Mouse (Mus musculus): ENCODE data around the gene Plxnb2. TPM values are rescaled to one million over a fixed set of nuclear protein-coding genes. Genes with fewer than 3 reads are reported as not detected.

Plxnb2 gene
- polyA plus RNA-seq, 1 experiment, result 0.01 TPM

DNA sequence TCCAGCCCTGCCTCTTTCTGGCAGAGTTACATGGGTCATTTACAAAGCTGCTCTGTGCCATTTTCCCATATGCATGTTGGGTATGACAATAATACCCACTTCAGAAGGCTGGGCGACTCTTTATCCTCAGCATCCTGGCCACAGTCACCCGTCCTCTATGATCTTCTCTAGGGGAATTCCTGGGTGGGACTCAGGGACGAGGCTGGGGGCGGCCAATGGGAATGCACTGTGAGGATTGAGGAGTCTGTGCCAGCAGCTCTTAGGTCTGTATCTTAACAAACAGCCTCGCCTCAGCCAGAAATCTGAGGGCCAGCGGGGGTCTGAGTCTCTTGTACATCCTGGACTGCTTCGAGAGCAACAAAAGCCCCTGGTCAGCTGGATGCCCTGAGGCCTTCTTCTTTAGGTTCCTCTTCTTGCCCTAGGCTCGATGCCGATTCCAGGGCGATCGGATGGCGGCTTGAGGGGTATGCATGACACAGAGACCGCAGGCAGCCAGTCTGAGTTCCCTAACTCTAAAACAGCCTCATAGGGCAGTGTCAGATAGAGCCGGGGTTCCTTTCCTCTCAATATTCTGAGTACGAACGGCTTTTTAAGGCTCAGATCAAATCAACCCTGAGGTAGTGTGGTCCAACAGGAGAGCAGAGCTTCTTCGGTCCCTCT is 8.2 kb downstream of the Plxnb2 start:
- TF ChIP-seq GATA1 (IDR thresholded peaks at IDR 0.05; ENCODE audit: low read length), result no peak

DNA sequence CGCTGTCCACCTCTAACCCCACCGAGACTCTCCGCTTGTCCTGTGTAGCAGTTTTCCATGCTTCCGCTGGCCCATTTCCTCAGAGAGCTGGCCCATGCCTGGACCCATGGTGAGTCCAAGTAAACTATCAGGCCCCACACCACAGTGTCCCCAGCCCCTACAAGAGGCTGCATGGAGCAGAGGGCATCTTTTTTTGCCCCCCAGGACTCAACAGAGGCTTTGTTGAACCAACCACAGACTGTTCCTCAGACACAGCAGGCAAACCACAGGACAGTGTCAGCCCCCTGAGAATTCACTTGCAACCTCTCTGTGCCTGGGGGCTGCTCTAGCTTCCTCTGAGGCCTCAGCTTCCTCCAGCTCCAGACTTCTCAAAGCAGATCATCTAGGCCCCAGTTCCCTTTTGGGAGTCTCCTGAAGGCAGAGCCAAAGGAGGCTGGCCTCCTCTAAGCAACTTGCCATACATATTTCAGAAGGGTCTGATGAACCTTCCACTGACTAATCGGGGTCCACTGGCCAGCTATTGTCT is 9.0 kb downstream of the Plxnb2 start:
- TF ChIP-seq GATA1 (IDR thresholded peaks at IDR 0.05; ENCODE audit: low read length), result no peak

DNA sequence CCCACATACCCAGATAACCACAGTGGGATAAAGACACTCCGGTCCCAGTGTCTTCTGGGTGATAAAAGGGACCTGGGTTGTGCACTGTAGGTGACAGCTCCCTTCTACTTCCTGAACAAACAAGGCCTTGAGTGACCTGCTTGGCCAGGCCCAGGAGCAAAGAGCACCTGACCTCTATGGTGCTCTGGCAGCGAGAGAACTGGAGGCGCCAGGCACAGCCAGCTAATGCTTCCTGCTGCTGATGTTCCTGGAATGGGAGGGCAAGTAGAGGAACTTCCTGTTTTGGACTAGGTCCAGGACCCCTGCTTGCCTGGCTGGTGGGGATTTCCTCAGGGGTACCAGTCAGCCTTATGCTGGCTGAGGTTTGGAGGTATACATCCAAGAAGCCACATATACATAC is 10.5 kb downstream of the Plxnb2 start:
- TF ChIP-seq GATA1 (IDR thresholded peaks at IDR 0.05; ENCODE audit: low read length), result no peak

DNA sequence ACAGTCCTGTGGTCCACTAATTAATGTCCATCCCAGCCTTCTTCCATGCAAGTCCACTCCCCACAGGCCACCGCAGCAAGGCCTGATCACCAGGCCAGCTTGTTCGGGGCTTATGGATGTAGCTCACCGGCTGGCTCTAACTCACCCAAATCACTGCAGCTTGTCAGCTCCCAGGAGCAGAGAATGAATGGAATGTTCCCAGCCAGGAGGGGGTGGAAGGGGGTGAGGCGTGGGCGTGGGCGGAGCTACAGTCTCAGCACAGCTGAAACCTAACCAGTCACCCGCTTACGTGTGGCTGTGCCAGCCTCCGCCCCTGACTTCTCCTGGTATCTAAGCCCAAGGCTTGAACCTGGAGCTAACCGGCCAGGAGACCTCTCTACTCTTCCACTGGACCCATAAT is 11.2 kb downstream of the Plxnb2 start:
- no peak for TF ChIP-seq GATA1 (IDR thresholded peaks at IDR 0.05; ENCODE audit: low read length)

DNA sequence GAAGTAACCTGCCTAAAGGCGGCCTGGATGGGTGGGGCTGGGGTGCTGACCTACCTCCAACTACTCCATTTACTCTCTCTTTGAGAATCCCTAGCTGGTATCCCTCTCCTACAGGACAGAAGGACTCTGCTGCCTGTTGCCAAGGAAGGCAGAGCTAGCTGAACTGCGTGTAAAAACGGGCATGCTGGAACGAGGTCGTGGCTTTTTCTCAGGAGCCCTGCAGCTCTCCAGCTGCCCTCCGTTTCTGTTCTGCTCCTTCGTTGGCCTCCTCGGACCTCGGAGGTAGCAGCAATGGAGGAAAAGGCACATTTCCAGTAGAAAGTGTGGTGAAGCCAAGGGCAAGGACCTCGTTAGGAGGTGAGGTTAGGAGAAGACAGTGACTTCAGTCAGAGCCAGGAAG is 11.7 kb downstream of the Plxnb2 start:
- TF ChIP-seq GATA1 (IDR thresholded peaks at IDR 0.05; ENCODE audit: low read length), result no peak

DNA sequence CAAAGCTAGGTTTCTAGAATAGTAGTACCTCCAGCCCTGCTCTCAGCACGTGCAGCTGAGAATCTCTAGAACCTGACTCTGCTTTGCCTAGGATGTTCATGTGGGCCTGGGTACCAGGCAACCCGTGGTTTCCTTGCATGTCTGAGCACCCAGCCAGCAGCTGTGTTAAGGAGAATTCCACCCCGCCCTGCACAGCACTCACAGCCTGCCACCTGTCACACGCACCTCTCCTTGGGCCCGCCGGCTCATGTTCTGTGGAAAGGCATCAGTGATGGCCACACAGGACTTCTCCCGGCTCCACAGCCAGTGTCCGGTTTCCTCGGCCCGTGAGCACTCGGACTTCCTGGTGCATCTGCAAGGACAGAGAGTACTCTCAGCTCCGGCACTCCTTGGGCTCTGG is 15.1 kb downstream of the Plxnb2 start:
- TF ChIP-seq GATA1 (IDR thresholded peaks at IDR 0.05; ENCODE audit: low read length), result no peak

DNA sequence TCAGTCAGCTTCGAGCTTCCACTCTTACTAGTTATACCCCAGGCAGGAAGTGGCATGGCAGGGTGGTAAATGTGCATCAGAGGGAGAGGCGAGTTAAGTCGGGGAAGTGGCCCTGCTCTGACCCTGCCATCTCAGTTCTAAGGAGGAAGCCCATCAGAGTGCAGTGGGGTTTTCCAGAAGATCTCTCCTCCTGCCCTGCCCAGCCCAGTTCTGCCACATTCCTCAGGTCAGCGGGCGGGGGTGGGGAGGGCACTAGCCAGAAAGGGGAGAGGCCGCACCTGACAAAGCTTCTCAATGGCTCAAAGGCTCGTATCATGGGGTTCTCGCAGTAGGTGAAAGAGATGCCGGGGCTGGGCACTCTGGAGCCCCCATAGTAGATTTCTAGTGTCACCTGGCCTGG is 19.2 kb downstream of the Plxnb2 start:
- TF ChIP-seq GATA1 (IDR thresholded peaks at IDR 0.05; ENCODE audit: low read length), result no peak

DNA sequence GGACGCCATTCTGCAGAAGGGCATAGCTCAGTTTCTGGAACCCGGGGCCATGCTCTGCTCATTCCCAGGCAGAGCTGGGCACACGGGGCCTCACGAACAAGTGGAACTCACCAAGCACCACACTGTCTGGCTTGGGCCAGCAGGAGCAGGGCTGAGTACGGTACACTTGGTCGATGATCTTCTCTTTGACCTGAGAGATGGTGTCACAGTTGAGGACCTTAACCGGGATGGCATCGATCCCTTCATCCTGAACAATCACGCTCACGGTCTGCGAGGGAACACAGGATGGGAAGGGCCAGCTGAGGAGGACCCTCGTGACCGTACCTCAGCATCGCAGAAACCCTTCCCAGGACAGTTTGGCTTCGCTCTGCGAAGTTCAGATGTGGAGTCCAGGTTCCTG is 22.1 kb downstream of the Plxnb2 start:
- no peak for TF ChIP-seq GATA1 (IDR thresholded peaks at IDR 0.05; ENCODE audit: low read length)

DNA sequence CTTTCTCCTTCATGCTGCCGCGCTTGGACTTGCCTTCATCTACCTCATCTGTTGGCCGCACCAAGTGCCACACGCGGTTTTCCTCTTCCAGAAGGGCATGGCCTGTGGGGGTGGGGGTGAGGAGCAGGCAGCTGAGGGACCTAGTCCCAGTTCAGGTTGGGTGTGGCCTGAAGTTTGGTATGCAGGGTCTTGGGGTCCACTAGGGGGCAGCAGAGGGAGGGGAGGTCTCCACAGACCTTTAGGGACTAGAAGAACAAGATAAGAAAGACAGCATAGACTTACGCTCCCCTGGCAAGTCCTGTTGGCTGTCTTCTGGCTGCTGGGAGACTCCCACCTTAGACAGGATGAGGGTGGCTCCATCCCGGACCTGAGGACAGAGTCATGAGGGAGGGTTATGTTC is 22.6 kb downstream of the Plxnb2 start:
- no peak for TF ChIP-seq GATA1 (IDR thresholded peaks at IDR 0.05; ENCODE audit: low read length)

DNA sequence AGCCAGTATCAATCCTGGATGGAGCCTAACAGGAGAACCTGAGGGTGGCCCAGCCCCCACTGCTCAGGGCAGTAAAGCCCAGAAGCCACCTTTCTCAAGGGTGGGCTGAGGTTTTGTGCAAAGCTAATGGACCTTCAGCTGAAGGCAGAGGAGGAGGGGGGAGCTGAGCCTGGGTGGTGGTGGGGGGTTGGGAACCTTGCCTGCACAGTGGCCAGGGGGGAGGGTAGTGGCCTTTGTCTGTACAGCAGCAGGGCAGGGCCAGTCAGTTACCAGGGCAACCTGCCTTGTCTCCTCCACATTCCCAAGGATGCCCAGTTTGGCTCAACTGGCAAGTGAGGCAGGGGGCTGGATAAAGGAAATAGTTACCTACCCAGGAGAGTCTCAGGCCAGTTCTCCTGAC is 28.3 kb downstream of the Plxnb2 start:
- TF ChIP-seq GATA1 (IDR thresholded peaks at IDR 0.05; ENCODE audit: low read length), result no peak

DNA sequence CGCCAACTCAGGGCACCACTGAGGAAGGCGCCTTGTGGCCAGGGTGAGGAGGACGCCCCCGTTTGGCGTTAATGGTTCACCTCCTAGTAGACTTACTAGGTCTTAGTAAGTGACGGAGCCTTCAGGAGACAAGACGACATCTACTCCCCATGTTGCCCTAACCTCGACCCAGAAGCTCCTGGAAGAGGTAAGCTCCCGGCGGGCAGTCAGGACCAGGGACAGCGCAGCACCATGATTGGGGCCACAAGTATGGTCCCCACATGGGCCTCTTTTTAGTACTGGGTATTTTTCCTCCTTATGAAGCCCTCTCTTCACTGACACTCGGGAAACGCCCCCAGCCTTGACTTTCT is 30.6 kb downstream of the Plxnb2 start:
- no peak for TF ChIP-seq GATA1 (IDR thresholded peaks at IDR 0.05; ENCODE audit: low read length)

DNA sequence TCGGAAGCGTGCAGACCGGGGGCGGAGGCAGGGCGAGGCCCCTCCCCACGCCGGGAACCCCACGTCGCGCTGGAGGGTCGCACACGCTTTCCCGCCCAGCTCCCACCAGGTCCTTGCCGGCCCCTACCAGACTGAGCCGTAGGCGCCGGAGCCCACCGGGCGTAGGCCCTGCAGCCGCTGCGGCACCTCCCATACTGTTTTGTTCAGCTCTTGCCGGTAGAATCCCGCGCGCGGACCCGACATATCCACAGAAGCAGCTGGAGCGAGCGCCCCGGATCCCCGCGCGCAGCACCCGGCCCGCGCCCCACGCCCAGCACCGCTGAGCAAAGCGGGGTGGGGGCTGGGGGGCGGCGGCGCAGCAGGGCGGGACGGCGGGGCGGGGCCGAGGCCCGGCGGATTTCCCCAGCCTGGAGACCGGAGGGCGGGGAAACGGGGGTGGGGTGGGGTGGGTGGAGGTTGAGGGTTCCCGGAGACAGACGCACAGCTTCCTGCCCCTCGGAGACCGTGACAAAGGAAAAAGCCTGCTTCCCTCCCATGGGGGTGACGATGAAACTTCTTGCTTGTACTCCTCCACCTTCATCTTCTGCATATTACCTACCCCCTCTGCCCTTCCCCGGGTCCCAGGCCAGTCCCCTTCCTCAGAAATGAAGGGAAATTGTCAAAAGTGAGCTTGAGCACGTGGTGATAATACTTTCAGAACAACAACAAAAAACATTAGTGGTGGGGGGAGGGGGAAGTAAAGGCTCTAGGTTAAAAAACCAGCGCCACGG is 31.1 kb downstream of the Plxnb2 start, which contains the start of gene Mapk11:
TSS of gene Mapk11 (minus strand) at position 358 of the 770 bp plus-strand sequence.
- TF ChIP-seq GATA1 (IDR thresholded peaks at IDR 0.05; ENCODE audit: low read length), result no peak

DNA sequence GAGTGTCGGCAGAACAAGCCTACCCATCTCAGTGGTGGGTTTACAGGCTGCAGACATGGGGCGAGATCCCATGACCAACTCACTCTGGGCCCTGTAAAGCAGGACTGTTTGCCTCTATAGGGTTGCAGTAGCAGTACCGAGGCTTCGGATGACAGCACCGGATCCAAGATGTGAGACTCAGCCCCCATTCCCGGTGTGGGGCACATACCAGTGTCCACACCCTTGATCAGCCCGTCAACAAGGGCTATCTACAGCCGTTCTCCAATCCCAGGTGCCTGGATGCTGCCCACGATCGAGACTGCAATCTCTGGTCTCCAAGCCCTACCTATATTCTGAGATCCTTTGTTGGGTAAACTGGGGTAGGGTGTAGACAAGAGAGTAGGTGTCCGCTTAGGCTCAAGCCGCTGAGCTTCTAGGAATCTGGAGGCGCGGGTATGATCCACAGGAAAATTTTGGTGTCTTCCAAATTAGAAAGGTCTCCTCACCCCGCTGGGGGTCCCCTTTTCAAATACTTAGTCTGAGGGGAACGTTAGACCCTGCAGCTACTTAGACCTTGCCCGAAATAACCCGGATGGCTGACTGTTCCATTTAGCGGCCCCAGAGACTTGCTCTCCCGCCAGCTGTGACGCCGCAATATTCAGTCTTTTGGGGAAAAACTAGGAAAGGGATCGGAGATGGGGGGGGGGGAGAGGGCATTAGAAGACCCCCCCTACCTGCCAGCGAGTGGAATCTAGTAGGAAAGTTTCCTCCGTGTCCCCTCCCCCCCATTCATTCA is 31.9 kb downstream of the Plxnb2 start:
- no peak for TF ChIP-seq GATA1 (IDR thresholded peaks at IDR 0.05; ENCODE audit: low read length)

DNA sequence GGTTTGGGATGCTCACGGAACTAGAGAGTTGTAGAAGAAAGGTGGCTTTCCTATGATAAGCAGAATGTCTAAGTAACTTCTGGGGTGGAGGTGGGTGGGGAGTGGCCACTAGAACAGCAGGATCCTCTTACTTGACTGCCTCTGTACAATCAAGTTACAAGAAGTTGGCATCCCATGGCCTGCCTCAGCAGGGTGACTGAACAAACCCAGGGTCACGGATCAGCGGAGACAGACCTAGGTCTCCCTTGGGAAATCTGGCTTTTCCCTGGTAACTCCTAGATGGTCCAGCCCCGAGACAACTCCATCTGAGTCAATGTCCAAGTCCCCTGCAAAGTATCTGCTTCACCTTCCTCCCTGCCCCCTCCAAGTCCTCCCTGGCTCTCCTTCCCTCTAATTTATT is 32.7 kb downstream of the Plxnb2 start:
- TF ChIP-seq GATA1 (IDR thresholded peaks at IDR 0.05; ENCODE audit: low read length), result no peak

DNA sequence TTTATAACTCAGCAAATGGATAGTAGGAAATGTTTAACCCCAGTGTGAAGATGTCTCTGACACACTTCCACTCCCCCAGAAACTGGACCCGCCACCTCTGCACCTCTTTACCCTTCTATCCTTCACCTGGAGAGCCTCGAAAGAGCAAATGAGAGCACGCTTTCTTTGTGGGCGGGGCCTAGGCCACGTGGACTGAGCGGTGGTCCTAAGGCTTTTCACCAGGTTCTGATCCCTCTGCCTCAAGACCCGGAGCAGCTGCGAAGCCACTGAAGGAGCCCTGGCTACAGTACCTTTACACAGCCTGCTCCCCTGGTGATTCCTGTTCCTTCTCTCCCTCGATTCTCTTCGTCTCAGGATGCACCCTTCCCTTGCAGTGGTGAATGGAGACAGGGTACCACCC is 33.1 kb downstream of the Plxnb2 start:
- no peak for TF ChIP-seq GATA1 (IDR thresholded peaks at IDR 0.05; ENCODE audit: low read length)

DNA sequence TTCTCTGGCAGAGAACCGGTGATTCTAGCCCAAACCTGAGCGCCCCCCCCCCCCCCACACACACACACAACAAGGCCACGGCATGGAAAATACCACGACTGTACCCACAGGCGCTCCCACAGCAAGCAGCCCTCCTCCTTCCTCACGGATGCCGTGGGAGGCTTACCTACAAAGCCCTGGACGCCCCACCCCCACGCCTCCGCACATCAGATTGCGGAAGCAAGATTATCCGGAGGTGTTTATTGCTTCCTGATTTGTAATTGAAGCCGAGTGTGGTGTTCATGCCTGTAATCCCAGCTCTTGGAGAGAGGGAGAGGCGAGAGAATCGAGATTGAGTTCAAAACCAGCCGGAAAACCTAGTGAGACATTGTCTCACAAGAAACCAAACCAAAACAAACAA is 33.6 kb downstream of the Plxnb2 start:
- no peak for TF ChIP-seq GATA1 (IDR thresholded peaks at IDR 0.05; ENCODE audit: low read length)
